Mouse (Mus musculus) lung, adult 2 months (tissue): ENCODE measurements around the gene Fbln1.

Experiments used
- CTCF ChIP-seq: fragments of 200-500 bp; IDR thresholded peaks from 2 replicates; pipeline ENCODE4 v1.5.1; 2011; ENCODE audit warnings: mild to moderate bottlenecking, low read length, control low read depth; ENCODE audit not compliant: insufficient read depth
- POLR2A ChIP-seq: fragments of 200-500 bp; IDR thresholded peaks from 2 replicates; pipeline ENCODE4 v1.6.1; 2011; ENCODE audit warnings: low read depth, mild to moderate bottlenecking, control low read depth, low read length, borderline replicate concordance; ENCODE audit errors: extremely low read depth

DNA sequence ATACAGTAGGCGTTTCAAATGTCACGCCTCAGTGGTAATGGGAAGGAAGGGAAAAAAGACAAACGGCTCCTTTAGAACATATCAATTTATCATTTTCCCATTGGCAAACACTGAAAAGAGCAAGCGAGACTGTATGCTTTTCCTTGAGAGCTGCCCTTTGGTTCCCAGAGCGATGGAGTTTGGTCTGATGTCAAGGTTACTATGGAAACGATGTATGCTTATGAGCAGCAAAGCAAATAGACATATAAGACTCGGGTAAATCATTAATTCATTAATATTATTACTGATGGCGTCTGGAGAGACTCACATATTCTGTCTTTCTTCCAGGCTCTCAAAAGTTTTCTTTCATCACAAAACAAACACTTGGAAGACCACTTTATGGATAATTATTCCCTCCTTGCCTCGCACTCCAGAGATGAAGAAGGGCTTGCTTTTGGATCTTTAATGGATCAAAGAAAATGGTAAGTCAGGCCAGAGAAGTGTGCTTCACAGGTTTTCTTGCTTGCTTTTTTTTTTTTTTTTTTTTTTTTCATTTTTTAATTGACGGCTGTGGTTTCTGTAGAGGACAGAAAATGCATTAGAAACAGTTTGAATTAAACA is 105.4 kb downstream of the Fbln1 start:
- TF ChIP-seq CTCF: no peak
- TF ChIP-seq POLR2A: no peak
